Mouse (Mus musculus): Measurements from ENCODE around the gene Krt33a. TPM values are rescaled to one million over a fixed set of nuclear protein-coding genes. Genes with fewer than 3 reads are reported as not detected.

Krt33a gene
- not detected in 2 replicates for polyA plus RNA-seq (2015; fragmentation: Nextera tagmentation; extraction: Ambion mirVana)

GRCm38 (mm10) chr11:100016112-100016511 lies at the start of gene Krt33a:
Krt33a (minus strand) TSS chr11:100016212.
- Histone ChIP-seq H3K27ac (no peak within 1 kb of the TSS), H3K4me3 (no peak within 1 kb of the TSS), H3K4me1 (no peaks in the 10 kb centered on the region), H3K9ac (no peak within 1 kb of the TSS), H3K27me3 (no peaks in the 10 kb centered on the region), H3K36me3 (no peaks in the 10 kb centered on the region), H3K4me2 (replicated peaks) (no peak within 1 kb of the TSS), H3K9me3 (no peaks in the 10 kb centered on the region)
- 47% methylated on average over 3 of the region's 4 CpGs for whole genome bisulfite sequencing
- no peak for ATAC-seq (ENCODE audit: low FRiP score, low read depth)

GRCm38 (mm10) chr11:100058875-100059274 lies 42.9 kb upstream of the Krt33a start:
- H3K27me3 ChIP-seq, result no peaks in the 10 kb centered on the region
- H3K4me2 ChIP-seq (replicated peaks), result no peak overlapping the region
- WGBS, result 69% methylated on average over 8 of the region's 8 CpGs
- no peak overlapping the region for H3K4me3 ChIP-seq
- no peak overlapping the region for H3K9ac ChIP-seq
- no peaks in the 10 kb centered on the region for H3K4me1 ChIP-seq
- no peaks in the 10 kb centered on the region for H3K36me3 ChIP-seq
- no peak for ATAC-seq (ENCODE audit: low FRiP score, low read depth)
- no peak overlapping the region for H3K27ac ChIP-seq
- H3K9me3 ChIP-seq, result no peaks in the 10 kb centered on the region; the same call in 1 of the 2 replicates

GRCm38 (mm10) chr11:100055686-100056655 lies 40.0 kb upstream of the Krt33a start:
- Histone ChIP-seq H3K4me2 (replicated peaks) (no peak overlapping the region), H3K27me3 (no peaks in the 10 kb centered on the region), H3K9me3 (no peaks in the 10 kb centered on the region; the same call in 1 of the 2 replicates), H3K9ac (no peak overlapping the region), H3K36me3 (no peaks in the 10 kb centered on the region), H3K27ac (no peak overlapping the region), H3K4me1 (no peaks in the 10 kb centered on the region), H3K4me3 (no peak overlapping the region)
- ATAC-seq (ENCODE audit: low FRiP score, low read depth), result no peak
- 61% methylated on average over 9 of the region's 9 CpGs for WGBS

GRCm38 (mm10) chr11:100050451-100050850 lies 34.4 kb upstream of the Krt33a start, which contains the start of gene Krt31:
Krt31 (minus strand) TSS chr11:100050551.
- Histone ChIP-seq H3K4me1 (no peaks in the 10 kb centered on the region), H3K9me3 (no peaks in the 10 kb centered on the region), H3K4me2 (replicated peaks) (no peak within 1 kb of the TSS), H3K9ac (no peak within 1 kb of the TSS), H3K27ac (no peak within 1 kb of the TSS), H3K36me3 (no peaks in the 10 kb centered on the region), H3K4me3 (no peak within 1 kb of the TSS), H3K27me3 (no peaks in the 10 kb centered on the region)
- ATAC-seq (ENCODE audit: low FRiP score, low read depth), result no peak
- WGBS, result 82% methylated on average over 3 of the region's 3 CpGs

- H3K27ac ChIP-seq, result no peak overlapping the region
- H3K27me3 ChIP-seq, result no peaks in the 10 kb centered on the region
- H3K9ac ChIP-seq, result no peak overlapping the region
- H3K4me3 ChIP-seq, result no peak overlapping the region
- no peaks in the 10 kb centered on the region for H3K9me3 ChIP-seq
- ATAC-seq (ENCODE audit: low FRiP score, low read depth), result no peak
- no peaks in the 10 kb centered on the region for H3K36me3 ChIP-seq
- no peak overlapping the region for H3K4me2 ChIP-seq (replicated peaks)
- H3K4me1 ChIP-seq, result no peaks in the 10 kb centered on the region
- 93% methylated on average over 2 of the region's 2 CpGs for WGBS
Observed at GRCm38 (mm10) chr11:100047193-100047592, 31.2 kb upstream of the Krt33a start.

- Histone ChIP-seq H3K27me3 (no peaks in the 10 kb centered on the region), H3K36me3 (no peaks in the 10 kb centered on the region), H3K9me3 (no peaks in the 10 kb centered on the region), H3K4me2 (replicated peaks) (no peak overlapping the region), H3K4me1 (no peaks in the 10 kb centered on the region), H3K27ac (no peak overlapping the region), H3K4me3 (no peak overlapping the region), H3K9ac (no peak overlapping the region)
- WGBS, result 65% methylated on average over 6 of the region's 6 CpGs
- no peak for ATAC-seq (ENCODE audit: low FRiP score, low read depth)
Observed at GRCm38 (mm10) chr11:100046303-100046866, 30.4 kb upstream of the Krt33a start.

- no peaks in the 10 kb centered on the region for H3K36me3 ChIP-seq
- H3K4me2 ChIP-seq (replicated peaks), result no peak within 1 kb of the TSS
- no peak within 1 kb of the TSS for H3K4me3 ChIP-seq
- H3K4me1 ChIP-seq, result no peaks in the 10 kb centered on the region
- no peak for ATAC-seq (ENCODE audit: low FRiP score, low read depth)
- H3K9ac ChIP-seq, result no peak within 1 kb of the TSS
- no peaks in the 10 kb centered on the region for H3K27me3 ChIP-seq
- H3K9me3 ChIP-seq, result no peaks in the 10 kb centered on the region
- H3K27ac ChIP-seq, result no peak within 1 kb of the TSS
- WGBS, result 84% methylated on average over 6 of the region's 6 CpGs
Observed at GRCm38 (mm10) chr11:100041454-100041853, 25.4 kb upstream of the Krt33a start, which contains the start of gene Krt34. Krt34 (minus strand) TSS chr11:100041554.

GRCm38 (mm10) chr11:100029768-100030167 lies 13.8 kb upstream of the Krt33a start, which contains the start of gene Krt33b:
Krt33b (minus strand) TSS chr11:100029868.
- ATAC-seq (ENCODE audit: low FRiP score, low read depth), result no peak
- Histone ChIP-seq H3K4me3 (no peak within 1 kb of the TSS), H3K9me3 (no peaks in the 10 kb centered on the region), H3K27ac (no peak within 1 kb of the TSS), H3K4me2 (replicated peaks) (no peak within 1 kb of the TSS), H3K9ac (no peak within 1 kb of the TSS), H3K27me3 (no peaks in the 10 kb centered on the region), H3K4me1 (no peaks in the 10 kb centered on the region), H3K36me3 (no peaks in the 10 kb centered on the region)
- 84% methylated on average over 6 of the region's 6 CpGs for WGBS

GRCm38 (mm10) chr11:100021438-100021837 lies 5.4 kb upstream of the Krt33a start:
- H3K36me3 ChIP-seq, result no peaks in the 10 kb centered on the region
- H3K9ac ChIP-seq, result no peak overlapping the region
- no peak for ATAC-seq (ENCODE audit: low FRiP score, low read depth)
- H3K27ac ChIP-seq, result no peak overlapping the region
- H3K4me2 ChIP-seq (replicated peaks), result no peak overlapping the region
- no peaks in the 10 kb centered on the region for H3K9me3 ChIP-seq
- 79% methylated on average over 5 of the region's 5 CpGs for WGBS
- H3K27me3 ChIP-seq, result no peaks in the 10 kb centered on the region
- no peak overlapping the region for H3K4me3 ChIP-seq
- no peaks in the 10 kb centered on the region for H3K4me1 ChIP-seq

GRCm38 (mm10) chr11:100019466-100019865 lies 3.5 kb upstream of the Krt33a start:
- no peak overlapping the region for H3K4me2 ChIP-seq (replicated peaks)
- no peaks in the 10 kb centered on the region for H3K27me3 ChIP-seq
- ATAC-seq (ENCODE audit: low FRiP score, low read depth), result no peak
- H3K27ac ChIP-seq, result no peak overlapping the region
- no peak overlapping the region for H3K9ac ChIP-seq
- no peak overlapping the region for H3K4me3 ChIP-seq
- H3K4me1 ChIP-seq, result no peaks in the 10 kb centered on the region
- H3K9me3 ChIP-seq, result no peaks in the 10 kb centered on the region
- 86% methylated on average over 1 of the region's 1 CpGs for WGBS
- H3K36me3 ChIP-seq, result no peaks in the 10 kb centered on the region

- ATAC-seq (ENCODE audit: low FRiP score, low read depth), result no peak
- H3K27ac ChIP-seq, result no peak overlapping the region
Observed at GRCm38 (mm10) chr11:100013691-100014171, 2.3 kb downstream of the Krt33a start.

GRCm38 (mm10) chr11:100010682-100011081 lies 5.3 kb downstream of the Krt33a start:
- no peak for ATAC-seq (ENCODE audit: low FRiP score, low read depth)
- Histone ChIP-seq H3K4me2 (replicated peaks) (no peak overlapping the region), H3K4me1 (no peaks in the 10 kb centered on the region), H3K27ac (no peak overlapping the region), H3K9me3 (no peaks in the 10 kb centered on the region), H3K27me3 (no peaks in the 10 kb centered on the region), H3K36me3 (no peaks in the 10 kb centered on the region), H3K9ac (no peak overlapping the region), H3K4me3 (no peak overlapping the region)
- 90% methylated on average over 5 of the region's 5 CpGs for WGBS

More at GRCm38 (mm10) chr11:100013691-100014171, 2.3 kb downstream of the Krt33a start:
- no peaks in the 10 kb centered on the region for H3K9me3 ChIP-seq
- H3K4me1 ChIP-seq, result no peaks in the 10 kb centered on the region
- H3K27me3 ChIP-seq, result no peaks in the 10 kb centered on the region
- 71% methylated on average over 4 of the region's 4 CpGs for WGBS
- H3K4me3 ChIP-seq, result no peak overlapping the region
- H3K9ac ChIP-seq, result no peak overlapping the region
- H3K36me3 ChIP-seq, result no peaks in the 10 kb centered on the region
- H3K4me2 ChIP-seq (replicated peaks), result no peak overlapping the region
